Mouse (Mus musculus) embryonic fibroblast, embryonic 13.5 days (primary cell): Measurements from ENCODE around the gene Dkk2.

Experiments used
- CTCF ChIP-seq: IDR thresholded peaks from 2 replicates; pipeline ENCODE4 v1.5.1; 2011; ENCODE audit warnings: mild to moderate bottlenecking, control low read depth, low read length, moderate library complexity, borderline replicate concordance; ENCODE audit not compliant: insufficient read depth
- POLR2A ChIP-seq: IDR thresholded peaks from 2 replicates; pipeline ENCODE4 v1.6.1; 2011; ENCODE audit warnings: low read depth, mild to moderate bottlenecking, control low read depth, low read length, moderate library complexity

- TF ChIP-seq POLR2A, result no peak
- TF ChIP-seq CTCF, result no peak
Measured at GRCm38 (mm10) chr3:132137802-132138378, 52.8 kb downstream of the Dkk2 start.
